Mouse (Mus musculus) gastrocnemius, adult 2 months (tissue): ENCODE measurements at regions not wholly inside any gene's neighbourhood (a gene's known extent, or its start where the extent isn't known, plus 50 kb on each side); places are given as distances from the start of the nearest gene placed in this dataset.

ENCODE experiments used
- DNase-seq: peaks from one replicate; pipeline ENCODE4 v3.0.0; 2022
- H3K27ac ChIP-seq: fragments of 200-600 bp; 2 replicates; pipeline ENCODE4 v1.8.1; 2022; ENCODE audit warnings: mild to moderate bottlenecking
- H3K4me3 ChIP-seq: fragments of 200-600 bp; 2 replicates; pipeline ENCODE4 v1.8.1; 2022; ENCODE audit warnings: mild to moderate bottlenecking, moderate library complexity
- CTCF ChIP-seq: fragments of 200-600 bp; IDR thresholded peaks from 2 replicates; pipeline ENCODE4 v1.8.1; 2022; ENCODE audit warnings: antibody characterized with exemption, mild to moderate bottlenecking, moderate library complexity
- intact Hi-C: fragments of 180-260 bp; cut with DNase I; formaldehyde crosslinking; loops from one replicate; pipeline ENCODE4 v1.15.1; 2025

- H3K27ac ChIP-seq = no peak overlapping the region
- H3K4me3 ChIP-seq = no peak overlapping the region
- DNase-seq = no peak
- intact Hi-C loops = no loop called here
- no peak for TF ChIP-seq CTCF
Observed at GRCm38 (mm10) chr17:87501098-87501497, 54.4 kb upstream of the Calm2 start.

DNA sequence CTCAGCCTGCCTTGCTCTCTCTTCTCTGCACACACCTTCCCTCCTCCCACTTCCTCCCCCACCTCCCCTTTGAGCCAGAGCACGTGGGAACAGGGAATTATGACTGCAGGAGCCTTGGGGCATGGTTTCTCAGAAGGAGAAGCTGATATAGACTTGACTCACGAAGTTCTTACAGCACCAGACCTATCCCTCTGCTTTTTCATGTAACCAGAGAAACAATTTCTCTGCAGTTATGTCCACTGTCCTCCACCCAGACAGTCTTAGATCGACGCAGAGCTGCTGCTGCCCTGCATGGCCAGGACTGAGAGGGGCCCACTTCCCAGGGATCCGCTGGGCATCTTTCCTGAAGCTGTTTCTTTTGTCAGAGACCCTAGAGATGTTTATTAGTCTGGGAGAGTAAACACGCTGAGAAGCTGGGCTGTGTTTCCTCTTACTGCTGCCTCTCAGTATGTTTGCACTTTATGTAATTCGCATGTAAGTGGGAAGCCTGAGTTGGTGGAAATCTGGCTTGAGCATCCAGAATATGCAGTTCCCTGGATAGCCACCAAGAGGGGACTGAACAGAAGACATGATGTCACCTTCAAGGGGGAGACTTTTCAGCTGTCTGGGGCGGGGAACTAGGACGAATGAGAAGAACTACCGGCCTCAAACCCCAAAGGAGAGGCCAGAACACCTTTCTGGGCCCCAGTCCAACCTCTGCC lies 55.1 kb upstream of the Calm2 start:
- intact Hi-C loops = no loop called here
- no peak for TF ChIP-seq CTCF
- no peak for DNase-seq
- Histone ChIP-seq H3K4me3 (no peak overlapping the region), H3K27ac (peak overlapping the region; percentile 63)

- no peak for DNase-seq
- intact Hi-C loops = no loop called here
- peak overlapping the region; percentile 63 for H3K27ac ChIP-seq
- peak overlapping the region; percentile 37 for H3K4me3 ChIP-seq
- no peak for TF ChIP-seq CTCF
Observed at GRCm38 (mm10) chr17:87502388-87503369, 55.9 kb upstream of the Calm2 start.

DNA sequence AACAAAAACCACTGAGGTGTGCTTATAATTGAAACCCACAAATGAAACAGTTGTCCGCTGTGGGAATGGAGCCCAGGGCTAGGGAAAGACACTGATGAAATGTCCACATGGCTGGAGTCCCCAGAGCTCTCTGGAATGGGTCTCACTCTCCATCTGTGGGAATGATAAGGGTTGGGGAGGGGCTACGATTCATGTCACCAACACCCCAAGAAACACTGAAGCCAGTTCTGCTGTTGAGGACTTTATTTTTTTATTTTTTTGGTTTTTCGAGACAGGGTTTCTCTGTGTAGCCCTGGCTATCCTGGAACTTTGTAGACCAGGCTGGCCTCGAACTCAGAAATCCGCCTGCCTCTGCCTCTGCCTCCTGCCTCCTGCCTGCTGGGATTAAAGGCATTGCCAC lies 56.8 kb upstream of the Calm2 start:
- TF ChIP-seq CTCF = no peak
- Histone ChIP-seq H3K27ac (peak overlapping the region; percentile 49; the same call in 1 of the 2 replicates), H3K4me3 (no peak overlapping the region; the same call in 1 of the 2 replicates)
- intact Hi-C loops = no loop called here
- DNase-seq = no peak

- Histone ChIP-seq H3K27ac (no peak overlapping the region), H3K4me3 (no peak overlapping the region)
- intact Hi-C loops = no loop called here
- no peak for DNase-seq
- TF ChIP-seq CTCF = no peak
Observed at GRCm38 (mm10) chr17:87504960-87505681, 58.4 kb upstream of the Calm2 start.

- no peak for TF ChIP-seq CTCF
- intact Hi-C loops = no loop called here
- Histone ChIP-seq H3K27ac (peak overlapping the region; percentile 75), H3K4me3 (no peak overlapping the region)
- DNase-seq = peak; percentile 79
Observed at GRCm38 (mm10) chr17:87507848-87508247, 61.1 kb upstream of the Calm2 start.

DNA sequence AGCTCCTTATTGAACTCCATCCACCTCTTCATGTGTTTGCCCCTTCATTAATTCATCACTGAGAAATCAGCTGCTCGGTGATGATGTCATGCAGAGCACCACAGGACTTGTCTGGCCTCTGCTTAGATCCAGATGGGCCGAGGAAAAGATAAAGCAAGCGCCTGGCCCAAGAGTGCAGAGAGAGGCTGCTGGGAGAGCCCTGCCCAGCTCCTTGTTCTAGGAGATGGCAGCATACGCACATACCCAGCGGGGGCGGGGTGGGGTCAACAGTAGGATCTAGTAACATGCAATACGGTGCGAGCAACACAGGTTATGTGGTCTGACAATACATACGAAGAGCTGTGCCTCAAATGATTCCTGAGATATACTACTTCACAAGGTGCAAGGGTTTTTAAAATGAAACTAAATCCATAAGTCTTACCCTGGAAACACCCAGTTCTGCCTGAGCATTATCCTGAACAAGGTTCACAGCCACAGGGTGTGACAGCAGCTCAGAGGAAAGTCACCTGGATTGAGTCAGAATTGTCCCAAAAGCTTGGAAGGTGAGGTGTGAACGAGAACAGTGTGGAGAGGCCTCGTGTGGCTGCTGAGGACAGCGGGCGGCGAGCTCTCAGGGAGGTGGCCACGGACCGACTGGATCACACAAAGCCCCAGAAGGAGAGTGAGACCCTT lies 62.0 kb upstream of the Calm2 start:
- peak overlapping the region; percentile 75 for H3K27ac ChIP-seq
- no peak for DNase-seq
- intact Hi-C loops = no loop called here

DNA sequence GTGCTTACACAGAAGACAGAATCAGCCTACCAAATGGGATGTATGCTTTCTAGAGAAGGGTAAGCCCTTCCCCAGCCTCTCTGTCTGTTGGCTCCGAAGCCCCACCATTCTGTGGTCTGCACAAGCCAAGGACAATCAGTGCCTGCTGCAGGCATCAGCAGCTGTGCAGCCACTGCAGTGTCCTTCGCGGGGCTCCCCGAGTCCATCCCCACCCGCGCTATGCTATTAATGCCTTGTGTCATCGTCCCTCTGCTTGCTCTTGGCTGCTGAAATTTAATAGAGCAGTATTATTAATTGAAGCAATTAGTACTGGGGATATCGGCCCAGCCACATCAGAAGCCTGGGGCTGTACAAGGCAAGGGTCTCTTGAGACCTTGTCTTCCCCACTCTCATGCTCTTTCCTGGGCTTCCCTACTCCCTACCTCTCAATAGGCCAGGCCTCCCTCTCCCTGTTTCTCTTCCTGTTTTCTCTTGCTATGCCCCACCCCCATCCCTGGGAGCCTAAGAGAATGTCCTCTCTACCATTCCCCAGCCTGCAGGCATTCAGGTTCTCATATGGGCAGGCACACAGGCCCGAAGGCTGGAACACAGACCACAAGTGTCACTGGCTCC lies 65.4 kb upstream of the Calm2 start:
- DNase-seq = no peak
- intact Hi-C loops = no loop called here
- no peak overlapping the region for H3K27ac ChIP-seq
- H3K4me3 ChIP-seq = no peak overlapping the region
- TF ChIP-seq CTCF = no peak

More for the DNA sequence above, 62.0 kb upstream of the Calm2 start:
- TF ChIP-seq CTCF = no peak
- no peak overlapping the region for H3K4me3 ChIP-seq

DNA sequence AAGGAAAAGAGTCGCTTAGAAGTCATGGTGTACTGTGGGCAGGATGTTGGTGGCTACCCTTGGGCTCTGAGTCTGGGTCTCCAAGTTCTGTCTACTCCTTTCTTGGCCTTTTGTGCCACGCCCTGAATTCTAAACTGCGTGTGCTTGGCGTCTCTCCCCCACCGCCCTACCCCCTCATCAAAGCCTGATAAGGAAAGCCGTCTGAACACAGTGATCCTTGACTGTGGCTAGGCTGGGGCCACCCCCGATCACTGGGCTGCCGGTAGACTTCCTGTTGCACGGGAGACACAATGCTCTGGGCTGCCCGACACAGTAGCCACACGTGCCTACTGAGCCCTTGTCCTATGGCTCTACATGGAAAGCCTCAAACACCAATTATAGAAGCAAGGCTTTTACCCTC lies 67.1 kb upstream of the Calm2 start:
- Histone ChIP-seq H3K4me3 (no peak overlapping the region), H3K27ac (no peak overlapping the region)
- intact Hi-C loops = no loop called here
- TF ChIP-seq CTCF = no peak
- DNase-seq = no peak

DNA sequence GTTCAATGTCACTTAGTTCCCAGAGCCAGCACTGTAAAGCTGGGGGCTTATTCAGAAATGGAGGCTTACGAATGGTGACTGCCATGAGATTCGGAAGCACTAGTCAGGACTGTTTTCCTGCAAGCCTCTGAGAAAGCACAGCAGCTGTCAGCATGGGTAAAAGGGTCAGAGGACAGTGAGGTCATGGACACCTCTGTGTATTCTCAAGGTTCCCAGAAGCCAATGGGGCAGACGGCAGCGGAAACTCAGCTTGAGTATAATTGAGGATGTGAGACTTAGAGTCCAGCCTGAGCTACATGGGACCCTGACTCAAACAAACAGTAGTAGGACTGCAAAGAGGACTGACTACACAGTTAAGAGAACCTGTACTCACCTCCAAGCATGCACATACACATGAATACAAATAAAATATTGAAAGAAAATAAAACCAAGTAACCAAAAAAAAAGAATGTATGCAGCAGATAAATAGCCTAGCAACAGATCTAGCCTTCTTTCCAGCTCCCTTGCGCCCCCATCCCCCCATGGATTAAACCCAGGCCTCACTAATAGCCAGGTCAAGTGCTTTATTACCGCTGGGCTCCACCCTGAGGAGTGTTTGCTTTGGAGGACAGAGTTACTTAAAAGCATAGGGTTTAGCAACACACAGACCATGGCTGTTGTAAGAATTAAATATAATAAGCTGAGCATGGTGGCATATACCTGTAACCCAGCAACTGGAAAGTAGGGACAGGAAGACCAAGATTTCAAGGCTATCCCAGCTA lies 67.8 kb upstream of the Calm2 start:
- intact Hi-C loops = no loop called here
- no peak overlapping the region for H3K27ac ChIP-seq
- DNase-seq = no peak
- TF ChIP-seq CTCF = no peak
- no peak overlapping the region for H3K4me3 ChIP-seq

- Histone ChIP-seq H3K27ac (no peak overlapping the region), H3K4me3 (no peak overlapping the region)
- no peak for TF ChIP-seq CTCF
- intact Hi-C loops = no loop called here
- peak; percentile 75 for DNase-seq
Observed at GRCm38 (mm10) chr17:87517258-87517657, 70.5 kb upstream of the Calm2 start.
